Mouse (Mus musculus): ENCODE measurements at regions not wholly inside any gene's neighbourhood (a gene's known extent, or its start where the extent isn't known, plus 50 kb on each side); places are given as distances from the start of the nearest gene placed in this dataset.

GRCm38 (mm10) chr17:48807905-48808304 lies 124.3 kb upstream of the Lrfn2 start:
- no peak for TF ChIP-seq POLR2A (IDR thresholded peaks at IDR 0.05; ENCODE audit: control insufficient read depth, low read depth, low read length)
- Histone ChIP-seq H3K4me1 (ENCODE audit: control insufficient read depth, insufficient read depth, low read length) (no peaks in the 10 kb centered on the region), H3K27me3 (ENCODE audit: control insufficient read depth, insufficient read depth, low read length) (no peaks in the 10 kb centered on the region), H3K27ac (ENCODE audit: control insufficient read depth, insufficient read depth, low read depth, low read length) (no peak overlapping the region), H3K4me3 (ENCODE audit: control insufficient read depth, low read depth, low read length) (no peak overlapping the region), H3K36me3 (ENCODE audit: control insufficient read depth, insufficient read depth, low read length) (no peaks in the 10 kb centered on the region)

GRCm38 (mm10) chr17:48814753-48815504 lies 117.2 kb upstream of the Lrfn2 start:
- H3K4me3 ChIP-seq (ENCODE audit: control insufficient read depth, low read depth, low read length), result no peak overlapping the region
- H3K36me3 ChIP-seq (ENCODE audit: control insufficient read depth, insufficient read depth, low read length), result no peaks in the 10 kb centered on the region
- no peaks in the 10 kb centered on the region for H3K27me3 ChIP-seq (ENCODE audit: control insufficient read depth, insufficient read depth, low read length)
- TF ChIP-seq CTCF (IDR thresholded peaks at IDR 0.05; ENCODE audit: control insufficient read depth, insufficient read depth, insufficient replicate concordance, low read depth, low read length), result no peak
- no peak for TF ChIP-seq POLR2A (IDR thresholded peaks at IDR 0.05; ENCODE audit: control insufficient read depth, low read depth, low read length)
- H3K4me1 ChIP-seq (ENCODE audit: control insufficient read depth, insufficient read depth, low read length), result no peaks in the 10 kb centered on the region; the same call in none of the 2 replicates
- H3K27ac ChIP-seq (ENCODE audit: control insufficient read depth, insufficient read depth, low read depth, low read length), result no peak overlapping the region

- H3K27ac ChIP-seq (ENCODE audit: control insufficient read depth, insufficient read depth, low read depth, low read length), result no peak overlapping the region
These were observed 115.4 kb upstream of the Lrfn2 start for GRCm38 (mm10) chr17:48816588-48817324.

GRCm38 (mm10) chr17:48817551-48817950 lies 114.6 kb upstream of the Lrfn2 start:
- H3K4me3 ChIP-seq (ENCODE audit: control insufficient read depth, low read depth, low read length), result no peak overlapping the region
- no peak for TF ChIP-seq CTCF (IDR thresholded peaks at IDR 0.05; ENCODE audit: control insufficient read depth, insufficient read depth, insufficient replicate concordance, low read depth, low read length)
- TF ChIP-seq POLR2A (IDR thresholded peaks at IDR 0.05; ENCODE audit: control insufficient read depth, low read depth, low read length), result no peak
- H3K27ac ChIP-seq (ENCODE audit: control insufficient read depth, insufficient read depth, low read depth, low read length), result no peak overlapping the region
- H3K36me3 ChIP-seq (ENCODE audit: control insufficient read depth, insufficient read depth, low read length), result no peaks in the 10 kb centered on the region
- peaks cover 2% of the 10 kb centered on the region for H3K4me1 ChIP-seq (ENCODE audit: control insufficient read depth, insufficient read depth, low read length)
- H3K27me3 ChIP-seq (ENCODE audit: control insufficient read depth, insufficient read depth, low read length), result no peaks in the 10 kb centered on the region

More at GRCm38 (mm10) chr17:48816588-48817324, 115.4 kb upstream of the Lrfn2 start:
- Histone ChIP-seq H3K4me3 (ENCODE audit: control insufficient read depth, low read depth, low read length) (no peak overlapping the region), H3K27me3 (ENCODE audit: control insufficient read depth, insufficient read depth, low read length) (no peaks in the 10 kb centered on the region), H3K4me1 (ENCODE audit: control insufficient read depth, insufficient read depth, low read length) (no peaks in the 10 kb centered on the region; the same call in none of the 2 replicates), H3K36me3 (ENCODE audit: control insufficient read depth, insufficient read depth, low read length) (no peaks in the 10 kb centered on the region)
- TF ChIP-seq CTCF (IDR thresholded peaks at IDR 0.05; ENCODE audit: control insufficient read depth, insufficient read depth, insufficient replicate concordance, low read depth, low read length) (no peak), POLR2A (IDR thresholded peaks at IDR 0.05; ENCODE audit: control insufficient read depth, low read depth, low read length) (no peak)

GRCm38 (mm10) chr17:48819703-48820102 lies 112.5 kb upstream of the Lrfn2 start:
- no peak for TF ChIP-seq CTCF (IDR thresholded peaks at IDR 0.05; ENCODE audit: control insufficient read depth, insufficient read depth, insufficient replicate concordance, low read depth, low read length)
- no peak overlapping the region for H3K27ac ChIP-seq (ENCODE audit: control insufficient read depth, insufficient read depth, low read depth, low read length)

GRCm38 (mm10) chr17:48822101-48822876 lies 109.9 kb upstream of the Lrfn2 start:
- no peak overlapping the region for H3K27ac ChIP-seq (ENCODE audit: control insufficient read depth, insufficient read depth, low read depth, low read length)
- TF ChIP-seq CTCF (IDR thresholded peaks at IDR 0.05; ENCODE audit: control insufficient read depth, insufficient read depth, insufficient replicate concordance, low read depth, low read length), result peak; percentile 82
- no peak for TF ChIP-seq POLR2A (IDR thresholded peaks at IDR 0.05; ENCODE audit: control insufficient read depth, low read depth, low read length)
- H3K36me3 ChIP-seq (ENCODE audit: control insufficient read depth, insufficient read depth, low read length), result no peaks in the 10 kb centered on the region
- H3K4me3 ChIP-seq (ENCODE audit: control insufficient read depth, low read depth, low read length), result no peak overlapping the region
- no peaks in the 10 kb centered on the region for H3K27me3 ChIP-seq (ENCODE audit: control insufficient read depth, insufficient read depth, low read length)
- peaks cover 2% of the 10 kb centered on the region for H3K4me1 ChIP-seq (ENCODE audit: control insufficient read depth, insufficient read depth, low read length)

More at GRCm38 (mm10) chr17:48819703-48820102, 112.5 kb upstream of the Lrfn2 start:
- H3K36me3 ChIP-seq (ENCODE audit: control insufficient read depth, insufficient read depth, low read length), result no peaks in the 10 kb centered on the region
- no peaks in the 10 kb centered on the region for H3K27me3 ChIP-seq (ENCODE audit: control insufficient read depth, insufficient read depth, low read length)
- no peak overlapping the region for H3K4me3 ChIP-seq (ENCODE audit: control insufficient read depth, low read depth, low read length)
- H3K4me1 ChIP-seq (ENCODE audit: control insufficient read depth, insufficient read depth, low read length), result peaks cover 2% of the 10 kb centered on the region

- H3K4me1 ChIP-seq (ENCODE audit: control insufficient read depth, insufficient read depth, low read length), result peaks cover 2% of the 10 kb centered on the region
- H3K4me3 ChIP-seq (ENCODE audit: control insufficient read depth, low read depth, low read length), result no peak overlapping the region
- no peak overlapping the region for H3K27ac ChIP-seq (ENCODE audit: control insufficient read depth, insufficient read depth, low read depth, low read length)
- no peak for TF ChIP-seq CTCF (IDR thresholded peaks at IDR 0.05; ENCODE audit: control insufficient read depth, insufficient read depth, insufficient replicate concordance, low read depth, low read length)
- no peak for TF ChIP-seq POLR2A (IDR thresholded peaks at IDR 0.05; ENCODE audit: control insufficient read depth, low read depth, low read length)
- no peaks in the 10 kb centered on the region for H3K36me3 ChIP-seq (ENCODE audit: control insufficient read depth, insufficient read depth, low read length)
- no peaks in the 10 kb centered on the region for H3K27me3 ChIP-seq (ENCODE audit: control insufficient read depth, insufficient read depth, low read length)
These were observed 108.3 kb upstream of the Lrfn2 start for GRCm38 (mm10) chr17:48823921-48824320.

All from testis, adult 2 months (tissue).